Mouse (Mus musculus): Measurements from ENCODE around the gene Pdzrn3. TPM values are rescaled to one million over a fixed set of nuclear protein-coding genes. Genes with fewer than 3 reads are reported as not detected.

Gene Pdzrn3
- polyA plus RNA-seq, 1 experiment from 2014 or later: 27.2 TPM

GRCm38 (mm10) chr6:101108951-101109350 lies 268.7 kb downstream of the Pdzrn3 start:
- 77% methylated on average over 1 of the region's 1 CpGs for WGBS
- H3K9ac ChIP-seq: no peak overlapping the region
- no peaks in the 10 kb centered on the region for H3K4me1 ChIP-seq

GRCm38 (mm10) chr6:101103506-101103905 lies 274.2 kb downstream of the Pdzrn3 start:
- Histone ChIP-seq H3K4me2 (replicated peaks) (no peak overlapping the region), H3K4me1 (no peaks in the 10 kb centered on the region), H3K9ac (no peak overlapping the region), H3K4me3 (no peak overlapping the region), H3K27ac (no peak overlapping the region), H3K36me3 (no peaks in the 10 kb centered on the region), H3K27me3 (no peaks in the 10 kb centered on the region), H3K9me3 (replicated peaks) (no peaks in the 10 kb centered on the region)
- 93% methylated on average over 6 of the region's 6 CpGs for WGBS
- no peak for ATAC-seq (ENCODE audit: low FRiP score)

More at GRCm38 (mm10) chr6:101108951-101109350, 268.7 kb downstream of the Pdzrn3 start:
- ATAC-seq (ENCODE audit: low FRiP score): no peak
- Histone ChIP-seq H3K27ac (no peak overlapping the region), H3K36me3 (no peaks in the 10 kb centered on the region), H3K9me3 (replicated peaks) (no peaks in the 10 kb centered on the region), H3K27me3 (no peaks in the 10 kb centered on the region), H3K4me3 (no peak overlapping the region), H3K4me2 (replicated peaks) (no peak overlapping the region)

GRCm38 (mm10) chr6:101101709-101102654 lies 275.7 kb downstream of the Pdzrn3 start:
- ATAC-seq (ENCODE audit: low FRiP score): no peak
- Histone ChIP-seq H3K4me3 (no peak overlapping the region), H3K9me3 (replicated peaks) (no peaks in the 10 kb centered on the region), H3K9ac (no peak overlapping the region), H3K4me1 (no peaks in the 10 kb centered on the region), H3K4me2 (replicated peaks) (no peak overlapping the region), H3K27me3 (no peaks in the 10 kb centered on the region), H3K36me3 (no peaks in the 10 kb centered on the region), H3K27ac (no peak overlapping the region)
- WGBS: 71% methylated on average over 14 of the region's 14 CpGs
